Mouse (Mus musculus): Measurements from ENCODE around the gene AB124611. TPM values are rescaled to one million over a fixed set of nuclear protein-coding genes. Genes with fewer than 3 reads are reported as not detected.
A peak's percentile ranks its signal among the peaks of the same experiment; 100 is the strongest.
"Not testable (repeated sequence)": the region's sequence is repeated elsewhere in the genome, so short reads cannot be mapped to it uniquely, and the experiment has no call there.

The AB124611 gene
- 3.7 and 4.3 TPM in 2 replicates for polyA plus RNA-seq (2014; fragmentation: Nextera tagmentation; extraction: Ambion mirVana)

GRCm38 (mm10) chr9:21525937-21526633 is at the start of gene AB124611:
AB124611 (plus strand) TSS chr9:21526176.
- ATAC-seq (replicated peaks; ENCODE audit: low FRiP score) (no peak), DNase-seq (ENCODE audit: low spot score) (no peak)
- H3K27me3 ChIP-seq (replicated peaks; ENCODE audit: control insufficient read depth, insufficient read depth, low read length), result no peaks in the 10 kb centered on the region
- H3K9ac ChIP-seq (ENCODE audit: low read depth, low read length), result no peak within 1 kb of the TSS
- no peak within 1 kb of the TSS for H3K27ac ChIP-seq (ENCODE audit: low read depth, low read length)
- H3K4me3 ChIP-seq (ENCODE audit: low read depth, low read length), result no peak within 1 kb of the TSS
- 0 out of 2 replicates have a peak, but pooled peaks cover 3% of the 10 kb centered on the region for H3K4me1 ChIP-seq (replicated peaks; ENCODE audit: control insufficient read depth, insufficient read depth, low read length)
- no peaks in the 10 kb centered on the region for H3K9me3 ChIP-seq (ENCODE audit: control insufficient read depth, low read length)
- no peak within 1 kb of the TSS; the same call in 1 of the 2 replicates for H3K4me2 ChIP-seq
- H3K36me3 ChIP-seq (ENCODE audit: control insufficient read depth, insufficient read depth, low read length), result no peaks in the 10 kb centered on the region
- 51% methylated on average over 14 of the region's 14 CpGs for WGBS

DNA sequence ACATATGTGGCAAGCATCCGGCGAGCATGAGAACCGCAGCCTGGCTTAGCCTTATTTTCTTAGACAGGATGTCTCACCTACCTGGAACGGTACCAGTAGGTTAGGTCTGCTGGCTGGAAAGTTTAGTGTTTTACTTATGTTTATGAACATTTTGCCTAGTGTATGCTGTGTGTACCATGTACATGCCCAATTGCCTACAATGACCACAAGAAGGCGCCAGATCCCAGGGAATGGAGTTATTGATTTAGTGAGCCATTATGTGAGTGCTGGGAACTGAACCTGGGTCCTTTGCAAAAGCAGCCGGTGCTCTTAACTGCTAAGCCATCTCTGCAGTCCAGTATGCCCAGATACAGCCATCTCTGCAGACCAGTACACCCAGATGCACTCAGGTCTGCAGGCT is 48.3 kb upstream of the AB124611 start:
- Histone ChIP-seq H3K36me3 (ENCODE audit: control insufficient read depth, insufficient read depth, low read length) (peaks cover 59% of the 10 kb centered on the region), H3K9ac (ENCODE audit: low read depth, low read length) (no peak overlapping the region), H3K9me3 (ENCODE audit: control insufficient read depth, low read length) (peaks cover 3% of the 10 kb centered on the region; the same call in 1 of the 2 replicates), H3K27me3 (replicated peaks; ENCODE audit: control insufficient read depth, insufficient read depth, low read length) (no peaks in the 10 kb centered on the region), H3K4me2 (no peak overlapping the region), H3K4me1 (replicated peaks; ENCODE audit: control insufficient read depth, insufficient read depth, low read length) (no peaks in the 10 kb centered on the region), H3K27ac (ENCODE audit: low read depth, low read length) (no peak overlapping the region), H3K4me3 (ENCODE audit: low read depth, low read length) (no peak overlapping the region)
- ATAC-seq (replicated peaks; ENCODE audit: low FRiP score), result no peak
- no peak for DNase-seq (ENCODE audit: low spot score)
- WGBS, result 95% methylated on average over 6 of the region's 6 CpGs

GRCm38 (mm10) chr9:21484065-21484464 is 41.9 kb upstream of the AB124611 start:
- no peak overlapping the region for H3K4me2 ChIP-seq
- no peak overlapping the region for H3K4me3 ChIP-seq (ENCODE audit: low read depth, low read length)
- no peak for ATAC-seq (replicated peaks; ENCODE audit: low FRiP score)
- peaks cover 34% of the 10 kb centered on the region for H3K36me3 ChIP-seq (ENCODE audit: control insufficient read depth, insufficient read depth, low read length)
- H3K27me3 ChIP-seq (replicated peaks; ENCODE audit: control insufficient read depth, insufficient read depth, low read length), result no peaks in the 10 kb centered on the region
- no peak overlapping the region for H3K27ac ChIP-seq (ENCODE audit: low read depth, low read length)
- no peaks in the 10 kb centered on the region for H3K4me1 ChIP-seq (replicated peaks; ENCODE audit: control insufficient read depth, insufficient read depth, low read length)
- H3K9ac ChIP-seq (ENCODE audit: low read depth, low read length), result no peak overlapping the region
- 90% methylated on average over 4 of the region's 4 CpGs for WGBS
- no peaks in the 10 kb centered on the region for H3K9me3 ChIP-seq (ENCODE audit: control insufficient read depth, low read length)
- DNase-seq (ENCODE audit: low spot score), result no peak

- not testable (repeated sequence) for H3K9me3 ChIP-seq (ENCODE audit: control insufficient read depth, low read length); H3K4me2 ChIP-seq; ATAC-seq (replicated peaks; ENCODE audit: low FRiP score); H3K9ac ChIP-seq (ENCODE audit: low read depth, low read length); H3K27ac ChIP-seq (ENCODE audit: low read depth, low read length); DNase-seq (ENCODE audit: low spot score); H3K4me1 ChIP-seq (replicated peaks; ENCODE audit: control insufficient read depth, insufficient read depth, low read length); H3K27me3 ChIP-seq (replicated peaks; ENCODE audit: control insufficient read depth, insufficient read depth, low read length); H3K4me3 ChIP-seq (ENCODE audit: low read depth, low read length)
- peaks cover 29% of the 10 kb centered on the region; the same call in 1 of the 2 replicates for H3K36me3 ChIP-seq (ENCODE audit: control insufficient read depth, insufficient read depth, low read length)
- WGBS, result 88% methylated on average over 1 of the region's 2 CpGs
Measured at GRCm38 (mm10) chr9:21488246-21488645, 37.7 kb upstream of the AB124611 start.

DNA sequence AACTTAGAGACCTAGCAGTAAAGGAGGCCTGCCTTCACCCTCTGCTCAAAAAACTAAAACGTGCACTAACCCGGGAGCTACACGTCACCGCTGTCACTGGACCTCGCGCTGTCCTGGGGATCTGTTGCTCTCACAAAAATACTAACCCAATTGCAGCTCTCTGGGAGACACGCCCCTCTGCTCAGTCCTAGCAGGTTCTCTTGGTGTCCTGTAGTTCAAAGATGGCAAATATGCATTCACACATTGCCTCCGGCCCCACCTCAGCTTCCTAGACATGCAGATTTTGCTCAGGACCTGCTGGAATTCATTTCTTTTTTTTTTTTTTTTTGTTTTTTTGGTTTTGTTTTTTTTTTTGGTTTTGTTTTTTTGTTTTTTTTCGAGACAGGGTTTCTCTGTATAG is 35.3 kb upstream of the AB124611 start:
- ATAC-seq (replicated peaks; ENCODE audit: low FRiP score) (no peak), DNase-seq (ENCODE audit: low spot score) (no peak)
- 92% methylated on average over 9 of the region's 9 CpGs for WGBS
- H3K4me2 ChIP-seq, result no peak overlapping the region
- no peak overlapping the region for H3K4me3 ChIP-seq (ENCODE audit: low read depth, low read length)
- H3K9ac ChIP-seq (ENCODE audit: low read depth, low read length), result no peak overlapping the region
- peaks cover 6% of the 10 kb centered on the region for H3K4me1 ChIP-seq (replicated peaks; ENCODE audit: control insufficient read depth, insufficient read depth, low read length)
- H3K9me3 ChIP-seq (ENCODE audit: control insufficient read depth, low read length), result no peaks in the 10 kb centered on the region
- no peaks in the 10 kb centered on the region for H3K27me3 ChIP-seq (replicated peaks; ENCODE audit: control insufficient read depth, insufficient read depth, low read length)
- peaks cover 25% of the 10 kb centered on the region for H3K36me3 ChIP-seq (ENCODE audit: control insufficient read depth, insufficient read depth, low read length)
- H3K27ac ChIP-seq (ENCODE audit: low read depth, low read length), result no peak overlapping the region

- Histone ChIP-seq H3K4me2 (no peak overlapping the region), H3K36me3 (ENCODE audit: control insufficient read depth, insufficient read depth, low read length) (peaks cover 15% of the 10 kb centered on the region), H3K9ac (ENCODE audit: low read depth, low read length) (no peak overlapping the region)
Measured at GRCm38 (mm10) chr9:21493907-21494306, 32.1 kb upstream of the AB124611 start.

DNA sequence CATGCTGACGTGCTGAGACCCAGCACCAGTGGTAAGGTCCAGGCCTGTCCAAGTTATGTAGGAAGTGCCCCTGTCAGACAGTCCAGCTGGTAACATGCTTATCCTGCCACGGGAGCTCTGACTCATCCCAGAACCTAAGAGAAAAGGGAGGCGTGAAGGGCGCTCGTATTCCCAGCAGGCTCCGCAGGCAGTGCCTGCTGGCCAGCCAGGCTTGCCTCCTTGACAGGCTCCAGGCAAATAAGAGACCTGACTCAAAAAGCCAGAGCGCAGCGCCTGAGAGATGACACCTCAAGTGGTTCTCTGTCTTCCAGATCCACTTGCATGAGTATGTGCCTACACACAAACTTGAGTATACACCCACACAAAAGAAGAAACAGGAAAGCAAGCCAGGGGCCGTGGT is 31.2 kb upstream of the AB124611 start:
- peaks cover 18% of the 10 kb centered on the region for H3K36me3 ChIP-seq (ENCODE audit: control insufficient read depth, insufficient read depth, low read length)

More at GRCm38 (mm10) chr9:21493907-21494306, 32.1 kb upstream of the AB124611 start:
- Histone ChIP-seq H3K9me3 (ENCODE audit: control insufficient read depth, low read length) (no peaks in the 10 kb centered on the region), H3K4me1 (replicated peaks; ENCODE audit: control insufficient read depth, insufficient read depth, low read length) (peaks cover 6% of the 10 kb centered on the region), H3K27ac (ENCODE audit: low read depth, low read length) (no peak overlapping the region; the same call in 1 of the 2 replicates), H3K4me3 (ENCODE audit: low read depth, low read length) (no peak overlapping the region), H3K27me3 (replicated peaks; ENCODE audit: control insufficient read depth, insufficient read depth, low read length) (no peaks in the 10 kb centered on the region)
- WGBS, result 71% methylated on average over 2 of the region's 2 CpGs
- DNase-seq (ENCODE audit: low spot score), result no peak
- ATAC-seq (replicated peaks; ENCODE audit: low FRiP score), result no peak

DNA sequence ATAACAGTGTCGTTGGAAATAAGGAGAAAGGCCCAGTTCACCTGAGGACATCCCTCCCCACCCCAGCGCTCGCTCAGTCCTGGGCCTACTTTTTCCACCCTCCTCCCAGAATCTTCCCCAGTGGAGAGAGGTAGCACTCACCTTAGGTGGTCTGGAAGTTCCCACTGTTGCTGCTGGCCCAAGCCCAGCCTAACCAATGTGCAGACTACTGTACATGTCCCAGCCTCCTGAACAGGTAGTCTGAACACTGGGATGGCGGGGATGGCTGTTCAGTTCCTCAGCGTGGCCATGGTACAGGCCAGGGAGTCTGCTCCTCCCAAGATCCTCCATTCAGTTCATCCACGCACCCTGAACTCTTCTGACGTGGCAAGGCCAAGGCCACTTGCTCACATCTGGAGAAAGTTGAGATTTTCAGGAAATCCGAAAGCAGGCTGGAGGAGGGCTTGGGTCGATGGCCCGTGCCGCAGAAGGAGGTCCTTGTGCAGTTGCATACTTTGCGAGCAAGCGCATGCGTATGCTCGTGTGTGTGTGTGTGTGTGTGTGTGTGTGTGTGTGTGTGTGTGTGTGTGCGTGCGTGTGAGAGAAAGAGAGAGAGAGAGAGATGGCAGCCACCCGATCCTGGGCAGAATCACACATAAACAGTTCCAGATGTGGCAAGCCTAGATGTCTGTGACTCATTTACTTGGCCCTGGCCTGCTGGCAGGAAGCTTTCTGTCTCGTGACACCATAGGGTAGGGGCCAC is 29.5 kb upstream of the AB124611 start:
- 89% methylated on average over 19 of the region's 19 CpGs for WGBS
- Histone ChIP-seq H3K36me3 (ENCODE audit: control insufficient read depth, insufficient read depth, low read length) (peaks cover 19% of the 10 kb centered on the region), H3K4me2 (no peak overlapping the region), H3K27ac (ENCODE audit: low read depth, low read length) (peak overlapping the region; percentile 13; the same call in 1 of the 2 replicates), H3K27me3 (replicated peaks; ENCODE audit: control insufficient read depth, insufficient read depth, low read length) (no peaks in the 10 kb centered on the region), H3K4me3 (ENCODE audit: low read depth, low read length) (no peak overlapping the region), H3K4me1 (replicated peaks; ENCODE audit: control insufficient read depth, insufficient read depth, low read length) (peaks cover 6% of the 10 kb centered on the region), H3K9me3 (ENCODE audit: control insufficient read depth, low read length) (no peaks in the 10 kb centered on the region), H3K9ac (ENCODE audit: low read depth, low read length) (no peak overlapping the region)
- ATAC-seq (replicated peaks; ENCODE audit: low FRiP score), result no peak
- DNase-seq (ENCODE audit: low spot score), result no peak

More for the DNA sequence above, 31.2 kb upstream of the AB124611 start:
- H3K4me3 ChIP-seq (ENCODE audit: low read depth, low read length), result no peak overlapping the region
- H3K4me2 ChIP-seq, result no peak overlapping the region
- no peaks in the 10 kb centered on the region for H3K27me3 ChIP-seq (replicated peaks; ENCODE audit: control insufficient read depth, insufficient read depth, low read length)
- no peak overlapping the region for H3K9ac ChIP-seq (ENCODE audit: low read depth, low read length)
- H3K27ac ChIP-seq (ENCODE audit: low read depth, low read length), result no peak overlapping the region
- no peak for ATAC-seq (replicated peaks; ENCODE audit: low FRiP score)
- no peaks in the 10 kb centered on the region for H3K9me3 ChIP-seq (ENCODE audit: control insufficient read depth, low read length)
- no peak for DNase-seq (ENCODE audit: low spot score)
- 79% methylated on average over 9 of the region's 9 CpGs for WGBS
- H3K4me1 ChIP-seq (replicated peaks; ENCODE audit: control insufficient read depth, insufficient read depth, low read length), result peaks cover 6% of the 10 kb centered on the region

Measured in liver, embryonic 11.5 days (tissue).